Mouse (Mus musculus): ENCODE data around the gene Psmb2.

DNA sequence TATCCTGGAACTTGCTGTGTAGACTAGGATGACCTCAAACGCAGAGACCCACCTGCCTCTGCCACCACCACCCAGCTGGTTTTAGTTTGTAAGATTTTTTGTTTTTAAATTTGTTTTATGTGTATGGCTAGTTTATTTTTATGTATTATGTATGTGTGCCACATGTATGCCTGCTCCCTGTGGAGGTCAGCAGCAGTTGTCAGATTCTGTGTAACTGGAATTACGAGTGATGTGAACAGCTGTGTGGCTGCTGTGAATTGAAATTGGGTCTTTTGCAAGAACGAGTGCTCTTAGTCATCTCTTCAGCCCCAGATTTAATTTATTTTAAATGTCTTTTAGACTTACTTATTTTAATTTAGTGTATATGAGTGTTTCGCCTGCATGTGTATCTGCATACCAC lies 19.5 kb downstream of the Psmb2 start:
- TF ChIP-seq CTCF (IDR thresholded peaks at IDR 0.05; ENCODE audit: low read depth, low read length): no peak
- no peak for TF ChIP-seq POLR2A (IDR thresholded peaks at IDR 0.05; ENCODE audit: extremely low read depth, insufficient read depth, low read length)
